ENCODE assay signal across 8 mouse cellular contexts in the genomic region with DNA sequence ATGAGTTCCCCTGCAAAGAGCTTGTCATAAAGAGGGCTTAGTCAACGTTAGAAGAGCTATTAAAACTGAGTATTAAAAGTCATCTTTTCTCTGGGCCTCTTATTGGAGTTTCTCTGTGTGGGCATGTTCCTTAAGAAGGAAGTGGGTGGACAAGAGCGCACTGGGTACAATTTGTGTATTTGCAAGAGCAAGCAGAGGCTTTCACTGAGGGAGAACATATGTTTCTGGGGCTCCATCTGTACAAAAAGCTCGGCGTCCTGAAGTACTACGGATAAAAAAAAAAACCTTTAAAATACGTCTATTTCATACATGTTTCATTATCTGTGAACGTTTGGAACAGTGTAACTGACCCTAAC. TPM values are rescaled to one million over a fixed set of nuclear protein-coding genes. Genes with fewer than 3 reads are reported as not detected.
DNase-seq lines count a peak whose midpoint lies in the region; ATAC-seq and TF ChIP-seq lines count a peak whose summit lies in the region.

No protein-coding gene starts in this region.

- peaks cover 20% of the 10 kb centered on the region for H3K27me3 ChIP-seq in embryonic facial prominence, embryonic 12.5 days
- peaks cover 32% of the 10 kb centered on the region for H3K27me3 ChIP-seq in intestine, embryonic 14.5 days (replicated peaks; ENCODE audit: control insufficient read depth, insufficient read depth, low read length)
- H3K27me3 ChIP-seq in midbrain, embryonic 15.5 days (replicated peaks) = peaks cover 36% of the 10 kb centered on the region
- H3K27me3 ChIP-seq in thymus, adult 2 months (ENCODE audit: control insufficient read depth, insufficient read depth, low read length) = peaks cover 11% of the 10 kb centered on the region

- H3K4me3 ChIP-seq in layer of hippocampus, adult 2 months = peak overlapping the region; percentile 88
- peak overlapping the region; percentile 60 for H3K4me3 ChIP-seq in embryonic facial prominence, embryonic 12.5 days
- H3K4me3 ChIP-seq in intestine, embryonic 14.5 days (ENCODE audit: low read depth, low read length) = peak overlapping the region; percentile 59
- peak overlapping the region; percentile 81 for H3K4me3 ChIP-seq in midbrain, embryonic 15.5 days
- H3K4me3 ChIP-seq in thymus, adult 2 months (ENCODE audit: control insufficient read depth, insufficient read depth, low read length) = no peak overlapping the region

- no peaks in the 10 kb centered on the region for H3K36me3 ChIP-seq in embryonic facial prominence, embryonic 12.5 days
- H3K36me3 ChIP-seq in intestine, embryonic 14.5 days (ENCODE audit: control insufficient read depth, insufficient read depth, low read length) = no peaks in the 10 kb centered on the region
- no peaks in the 10 kb centered on the region for H3K36me3 ChIP-seq in midbrain, embryonic 15.5 days (replicated peaks)
- H3K36me3 ChIP-seq in thymus, adult 2 months (ENCODE audit: control insufficient read depth, insufficient read depth, low read length) = no peaks in the 10 kb centered on the region

- no peak for ATAC-seq in embryonic facial prominence, embryonic 12.5 days (ENCODE audit: insufficient number of reproducible peaks, insufficient read depth, low FRiP score, low TSS enrichment)
- no peak for ATAC-seq in intestine, embryonic 14.5 days (replicated peaks; ENCODE audit: low FRiP score, low TSS enrichment, low read depth)
- no peak for ATAC-seq in midbrain, embryonic 15.5 days (replicated peaks)

- H3K9ac ChIP-seq in embryonic facial prominence, embryonic 12.5 days = no peak overlapping the region
- H3K9ac ChIP-seq in intestine, embryonic 14.5 days (ENCODE audit: low read length) = no peak overlapping the region
- peak overlapping the region; percentile 63; the same call in 1 of the 2 replicates for H3K9ac ChIP-seq in midbrain, embryonic 15.5 days

- H3K4me1 ChIP-seq in embryonic facial prominence, embryonic 12.5 days = 0 out of 2 replicates have a peak, but pooled peaks cover 5% of the 10 kb centered on the region
- peaks cover 4% of the 10 kb centered on the region; the same call in 1 of the 2 replicates for H3K4me1 ChIP-seq in intestine, embryonic 14.5 days (replicated peaks; ENCODE audit: control insufficient read depth, insufficient read depth, low read length)
- peaks cover 10% of the 10 kb centered on the region; the same call in 1 of the 2 replicates for H3K4me1 ChIP-seq in midbrain, embryonic 15.5 days
- H3K4me1 ChIP-seq in thymus, adult 2 months (replicated peaks; ENCODE audit: control insufficient read depth, insufficient read depth, low read length) = peaks cover 4% of the 10 kb centered on the region; the same call in 1 of the 2 replicates

- peak; percentile 44 to 58 for DNase-seq in layer of hippocampus, adult 2 months (ENCODE audit: low spot score in 2 of 2)
- no peak for DNase-seq in layer of hippocampus, postnatal 36 days
- DNase-seq in intestine, embryonic 14.5 days (ENCODE audit: low spot score) = no peak
- no peak for DNase-seq in thymus, adult 2 months
- no peak for DNase-seq in retina, postnatal 1 day
- no peak for DNase-seq in urinary bladder, postnatal 25 days (ENCODE audit: low spot score)

- peak overlapping the region; percentile 94 for H3K27ac ChIP-seq in layer of hippocampus, adult 2 months
- H3K27ac ChIP-seq in embryonic facial prominence, embryonic 12.5 days = no peak overlapping the region
- H3K27ac ChIP-seq in intestine, embryonic 14.5 days (ENCODE audit: low read depth) = no peak overlapping the region
- no peak overlapping the region for H3K27ac ChIP-seq in midbrain, embryonic 15.5 days
- no peak overlapping the region for H3K27ac ChIP-seq in thymus, adult 2 months (ENCODE audit: control insufficient read depth, insufficient read depth, low read length)

- TF ChIP-seq CTCF in layer of hippocampus, adult 2 months (conservative IDR thresholded peaks at IDR 0.05) = no peak
- no peak for TF ChIP-seq CTCF in thymus, adult 2 months (IDR thresholded peaks at IDR 0.05; ENCODE audit: borderline replicate concordance, control insufficient read depth, extremely low read depth, insufficient read depth, low read length, poor library complexity)

- 21% methylated on average over 7 of the region's 7 CpGs for whole genome bisulfite sequencing in embryonic facial prominence, embryonic 12.5 days
- WGBS in intestine, embryonic 14.5 days = 17% methylated on average over 7 of the region's 7 CpGs
- 18% methylated on average over 7 of the region's 7 CpGs for WGBS in midbrain, embryonic 15.5 days
- 6% methylated on average over 7 of the region's 7 CpGs for WGBS in thymus, adult 2 months

- no peak for TF ChIP-seq POLR2A in thymus, adult 2 months (IDR thresholded peaks at IDR 0.05; ENCODE audit: control insufficient read depth, extremely low read depth, insufficient read depth, low read length, poor library complexity)

- peak overlapping the region; percentile 99 for H3K4me2 ChIP-seq in embryonic facial prominence, embryonic 12.5 days (replicated peaks)
- peak overlapping the region; percentile 91 for H3K4me2 ChIP-seq in intestine, embryonic 14.5 days (ENCODE audit: low read length)
- peak overlapping the region; percentile 100 for H3K4me2 ChIP-seq in midbrain, embryonic 15.5 days

- H3K9me3 ChIP-seq in embryonic facial prominence, embryonic 12.5 days = no peaks in the 10 kb centered on the region; the same call in 1 of the 2 replicates
- no peaks in the 10 kb centered on the region for H3K9me3 ChIP-seq in intestine, embryonic 14.5 days (ENCODE audit: control insufficient read depth, low read length)
- H3K9me3 ChIP-seq in midbrain, embryonic 15.5 days = no peaks in the 10 kb centered on the region

RNA-seq across cellular contexts. Expression of a gene that starts 0.4 kb away (rescaled TPM):
- 10 to 100 TPM; 48.9 to 56.3 TPM for total RNA-seq in layer of hippocampus, adult 2 months (2021)
- 10 to 100 TPM; 47.4 to 57.3 TPM for total RNA-seq in layer of hippocampus, postnatal 36 days (2021)
- 4.2 and 4.4 TPM in 2 replicates for polyA plus RNA-seq in embryonic facial prominence, embryonic 12.5 days (2016; fragmentation: Nextera tagmentation; extraction: Ambion mirVana)
- 19.9 and 23.5 TPM in 2 replicates for polyA plus RNA-seq in intestine, embryonic 14.5 days (2014; fragmentation: Nextera tagmentation; extraction: Ambion mirVana)
- 0.85 and 1.0 TPM in 2 replicates for polyA plus RNA-seq in midbrain, embryonic 15.5 days (2015; fragmentation: Nextera tagmentation; extraction: Ambion mirVana)
- polyA plus RNA-seq in thymus, adult 2 months (2012; rRNA removed) = 1.2 and 4.5 TPM in 2 replicates

Comparison
In these comparisons a context has a peak if more than half of its experiments do, and no peak if none do; other contexts are left out.
1. DNase-seq: peak in layer of hippocampus, adult 2 months (2 of 2); none in layer of hippocampus, postnatal 36 days (0 of 2), intestine, embryonic 14.5 days (single experiment), thymus, adult 2 months (single experiment), retina, postnatal 1 day (single experiment) and urinary bladder, postnatal 25 days (single experiment).
2. Peak in every context shown above with its lines, with median percentiles within 50 percentile points of each other: H3K4me2 ChIP-seq.